Mouse (Mus musculus) megakaryocyte, adult 5-6 weeks (primary cell): ENCODE data around the gene Frmd5. TPM values are rescaled to one million over a fixed set of nuclear protein-coding genes. Genes with fewer than 3 reads are reported as not detected.
"Not testable (repeated sequence)": the region's sequence is repeated elsewhere in the genome, so short reads cannot be mapped to it uniquely, and the experiment has no call there.

Experiments
- ATAC-seq: 2 replicates; pipeline ENCODE4 v1.8.0; 2016; ENCODE audit warnings: mild to moderate bottlenecking, inconsistent platforms; ENCODE audit not compliant: poor library complexity, severe bottlenecking
- total RNA-seq, 2 experiments: library from RNA; stranded (forward) in 1 of 2; stranded (reverse) in 1 of 2; fragments of 153-499, 151-499 nt in 1 of 2; fragments of 221-1000, 200-1000 nt in 1 of 2; gene quantifications; 2 replicates each; pipeline versions ENCODE4 v1.2.3 to v1.2.4; 2015 to 2017

Frmd5 gene
- total RNA-seq, 2 experiments from 2014 or later = not detected

- no peak for ATAC-seq
Measured at GRCm38 (mm10) chr2:121584705-121585104, 222.2 kb downstream of the Frmd5 start.

- no peak for ATAC-seq
Measured at GRCm38 (mm10) chr2:121583468-121584116, 223.3 kb downstream of the Frmd5 start.

- ATAC-seq = no peak
Measured at GRCm38 (mm10) chr2:121582809-121583376, 224.0 kb downstream of the Frmd5 start.

- ATAC-seq = no peak
Measured at GRCm38 (mm10) chr2:121575741-121576201, 231.1 kb downstream of the Frmd5 start.

GRCm38 (mm10) chr2:121574066-121574630 is 232.7 kb downstream of the Frmd5 start:
- no peak for ATAC-seq

- peak; percentile 81 for ATAC-seq
Measured at GRCm38 (mm10) chr2:121571780-121572179, 235.1 kb downstream of the Frmd5 start.

- ATAC-seq = no peak
Measured at GRCm38 (mm10) chr2:121570999-121571655, 235.8 kb downstream of the Frmd5 start.

GRCm38 (mm10) chr2:121570049-121570448 is 236.8 kb downstream of the Frmd5 start:
- no peak for ATAC-seq

GRCm38 (mm10) chr2:121565911-121566310 is 241.0 kb downstream of the Frmd5 start:
- no peak for ATAC-seq

- no peak for ATAC-seq
Measured at GRCm38 (mm10) chr2:121563117-121563516, 243.8 kb downstream of the Frmd5 start.

- no peak for ATAC-seq
Measured at GRCm38 (mm10) chr2:121551271-121551670, 255.6 kb downstream of the Frmd5 start.

GRCm38 (mm10) chr2:121549630-121550029 is 257.3 kb downstream of the Frmd5 start:
- ATAC-seq = no peak

- no peak for ATAC-seq
Measured at GRCm38 (mm10) chr2:121544829-121545228, 262.1 kb downstream of the Frmd5 start.

- ATAC-seq = no peak
Measured at GRCm38 (mm10) chr2:121525056-121525455, 281.8 kb downstream of the Frmd5 start.

GRCm38 (mm10) chr2:121522830-121523229 is 284.1 kb downstream of the Frmd5 start:
- not testable (repeated sequence) for ATAC-seq

- ATAC-seq = no peak
Measured at GRCm38 (mm10) chr2:121522006-121522405, 284.9 kb downstream of the Frmd5 start.

GRCm38 (mm10) chr2:121518711-121519110 is 288.2 kb downstream of the Frmd5 start:
- ATAC-seq = not testable (repeated sequence)

GRCm38 (mm10) chr2:121518106-121518505 is 288.8 kb downstream of the Frmd5 start:
- ATAC-seq = no peak

- no peak for ATAC-seq
Measured at GRCm38 (mm10) chr2:121514211-121514610, 292.7 kb downstream of the Frmd5 start.

- peak; percentile 50; the same call in 1 of the 2 replicates for ATAC-seq
Measured at GRCm38 (mm10) chr2:121512991-121513765, 293.7 kb downstream of the Frmd5 start.

- ATAC-seq = no peak
Measured at GRCm38 (mm10) chr2:121511401-121511800, 295.5 kb downstream of the Frmd5 start.
